Mouse (Mus musculus) forebrain, embryonic 11.5 days (tissue): Measurements from ENCODE around the gene Hist1h4k. TPM values are rescaled to one million over a fixed set of nuclear protein-coding genes. Genes with fewer than 3 reads are reported as not detected.
"Not testable (repeated sequence)": the region's sequence is repeated elsewhere in the genome, so short reads cannot be mapped to it uniquely, and the experiment has no call there.

Experiments
- ATAC-seq: fragments of 200-750 bp; cut with Nextera tagmentation; replicated peaks from 2 replicates; pipeline ENCODE4 v1.8.0; 2017; ENCODE audit warnings: moderate TSS enrichment; ENCODE audit not compliant: low FRiP score
- DNase-seq: peaks from one replicate; pipeline ENCODE4 v3.0.0-alpha.2; 2017; ENCODE audit warnings: low spot score
- H3K27ac ChIP-seq: fragments of 300-500 bp; sonication (generic); 2 replicates; pipeline ENCODE4 v1.5.1; 2014; ENCODE audit warnings: low read depth, low read length
- H3K27me3 ChIP-seq: fragments of 300-500 bp; sonication (generic); 2 replicates; pipeline ENCODE4 v1.6.1; 2014; ENCODE audit warnings: mild to moderate bottlenecking, low read length, mixed read lengths; ENCODE audit not compliant: control insufficient read depth, insufficient read depth
- H3K36me3 ChIP-seq: fragments of 300-500 bp; sonication (generic); 2 replicates; pipeline ENCODE4 v1.6.1; 2014; ENCODE audit warnings: mild to moderate bottlenecking, low read length, moderate library complexity, mixed read lengths; ENCODE audit not compliant: control insufficient read depth, insufficient read depth
- H3K4me1 ChIP-seq: fragments of 300-500 bp; sonication (generic); replicated peaks from 2 replicates; pipeline ENCODE4 v1.6.1; 2014; ENCODE audit warnings: low read length, mixed read lengths; ENCODE audit not compliant: control insufficient read depth, insufficient read depth
- H3K4me2 ChIP-seq: fragments of 300-500 bp; sonication (generic); 2 replicates; pipeline ENCODE4 v1.6.1; 2014; ENCODE audit warnings: low read depth, mild to moderate bottlenecking, low read length, moderate library complexity, mixed read lengths; ENCODE audit not compliant: severe bottlenecking
- H3K4me3 ChIP-seq: fragments of 300-500 bp; sonication (generic); 2 replicates; pipeline ENCODE4 v1.5.1; 2014; ENCODE audit warnings: low read depth, low read length
- H3K9ac ChIP-seq: fragments of 300-500 bp; sonication (generic); 2 replicates; pipeline ENCODE4 v1.6.1; 2014; ENCODE audit warnings: low read length
- H3K9me3 ChIP-seq: fragments of 300-500 bp; sonication (generic); 2 replicates; pipeline ENCODE4 v1.6.1; 2016; ENCODE audit warnings: low read length, mixed read lengths; ENCODE audit not compliant: control insufficient read depth
- WGBS: fragments of 180-500 bp; shearing (Covaris S2); extraction: QIAGEN DNeasy Blood & Tissue Kit; methylation state at CpG from one replicate; pipeline ENCODE4 v1.1.7; 2014; 5-methylcytosine and 5-hydroxymethylcytosine counted together
- polyA plus RNA-seq: library from polyadenylated mRNA; unstranded; fragments of >200 nt; fragmentation: Nextera tagmentation; extraction: Ambion mirVana; gene quantifications from 2 replicates; pipeline ENCODE4 v1.2.1, GENCODE M21; 2014

Gene Hist1h4k
- polyA plus RNA-seq, 1 experiment from 2014 or later, result 4.4 TPM

- Histone ChIP-seq H3K4me1 (peaks cover 3% of the 10 kb centered on the region; the same call in 1 of the 2 replicates), H3K9me3 (no peaks in the 10 kb centered on the region), H3K27ac (peak overlapping the region; percentile 93), H3K27me3 (no peaks in the 10 kb centered on the region), H3K9ac (no peak overlapping the region; the same call in 1 of the 2 replicates), H3K36me3 (no peaks in the 10 kb centered on the region), H3K4me2 (no peak overlapping the region), H3K4me3 (no peak overlapping the region)
- no peak for DNase-seq
- 76% methylated on average over 3 of the region's 3 CpGs for WGBS
- ATAC-seq, result no peak
Measured at GRCm38 (mm10) chr13:21751827-21752226, 1.5 kb upstream of the Hist1h4k start.

- no peak for ATAC-seq
- peaks cover 3% of the 10 kb centered on the region; the same call in 1 of the 2 replicates for H3K4me1 ChIP-seq
- no peaks in the 10 kb centered on the region for H3K27me3 ChIP-seq
Measured at GRCm38 (mm10) chr13:21751417-21751816, 1.1 kb upstream of the Hist1h4k start.

GRCm38 (mm10) chr13:21749387-21750158 is 732 bp downstream of the Hist1h4k start:
- Histone ChIP-seq H3K4me3 (peak overlapping the region; percentile 55), H3K27me3 (no peaks in the 10 kb centered on the region), H3K36me3 (no peaks in the 10 kb centered on the region; the same call in 1 of the 2 replicates), H3K9me3 (no peaks in the 10 kb centered on the region), H3K4me2 (peak overlapping the region; percentile 88), H3K9ac (peak overlapping the region; percentile 68), H3K4me1 (peaks cover 3% of the 10 kb centered on the region; the same call in 1 of the 2 replicates), H3K27ac (peak overlapping the region; percentile 97)
- ATAC-seq (peak; percentile 13; the same call in 1 of the 2 replicates), DNase-seq (peak; percentile 69)
- 6% methylated on average over 5 of the region's 5 CpGs for WGBS

More at GRCm38 (mm10) chr13:21751417-21751816, 1.1 kb upstream of the Hist1h4k start:
- H3K4me2 ChIP-seq, result no peak overlapping the region
- no peak overlapping the region for H3K9ac ChIP-seq
- no peak for DNase-seq
- H3K9me3 ChIP-seq, result no peaks in the 10 kb centered on the region
- no peaks in the 10 kb centered on the region for H3K36me3 ChIP-seq
- H3K4me3 ChIP-seq, result no peak overlapping the region
- H3K27ac ChIP-seq, result peak overlapping the region; percentile 93

GRCm38 (mm10) chr13:21745006-21745405 is 5.3 kb downstream of the Hist1h4k start:
- no peak for ATAC-seq

GRCm38 (mm10) chr13:21734906-21735767 is 15.2 kb downstream of the Hist1h4k start, which contains the start of gene Hist1h4j:
Hist1h4j (plus strand) TSS chr13:21735064.
- peak within 1 kb of the TSS; percentile 84 for H3K9ac ChIP-seq
- H3K27ac ChIP-seq, result peak within 1 kb of the TSS; percentile 99
- H3K4me3 ChIP-seq, result peak within 1 kb of the TSS; percentile 52
- not testable (repeated sequence) for H3K4me1 ChIP-seq, H3K27me3 ChIP-seq, H3K36me3 ChIP-seq, H3K9me3 ChIP-seq
- under 1% methylated on average over 42 of the region's 56 CpGs for WGBS
- peak within 1 kb of the TSS; percentile 63 for H3K4me2 ChIP-seq
- DNase-seq, result peak; percentile 98
- ATAC-seq, result peak; percentile 93

More at GRCm38 (mm10) chr13:21745006-21745405, 5.3 kb downstream of the Hist1h4k start:
- no peak for DNase-seq
- no peak overlapping the region for H3K4me3 ChIP-seq
- no peaks in the 10 kb centered on the region for H3K4me1 ChIP-seq
- no peak overlapping the region for H3K4me2 ChIP-seq
- H3K36me3 ChIP-seq, result no peaks in the 10 kb centered on the region; the same call in 1 of the 2 replicates
- H3K27ac ChIP-seq, result no peak overlapping the region
- no peaks in the 10 kb centered on the region for H3K9me3 ChIP-seq
- H3K27me3 ChIP-seq, result no peaks in the 10 kb centered on the region
- no peak overlapping the region for H3K9ac ChIP-seq
- 97% methylated on average over 1 of the region's 1 CpGs for WGBS

GRCm38 (mm10) chr13:21734010-21734905 is 16.0 kb downstream of the Hist1h4k start:
- H3K4me2 ChIP-seq, result peak overlapping the region; percentile 63
- no peaks in the 10 kb centered on the region for H3K9me3 ChIP-seq
- H3K27me3 ChIP-seq, result no peaks in the 10 kb centered on the region
- peak overlapping the region; percentile 84 for H3K9ac ChIP-seq
- under 1% methylated on average over 21 of the region's 21 CpGs for WGBS
- DNase-seq (peak; percentile 84), ATAC-seq (peak; percentile 84)
- H3K4me3 ChIP-seq, result peak overlapping the region; percentile 52
- peaks cover 2% of the 10 kb centered on the region; the same call in 1 of the 2 replicates for H3K4me1 ChIP-seq
- H3K36me3 ChIP-seq, result no peaks in the 10 kb centered on the region
- H3K27ac ChIP-seq, result peak overlapping the region; percentile 99

GRCm38 (mm10) chr13:21733466-21733865 is 16.8 kb downstream of the Hist1h4k start:
- peaks cover 2% of the 10 kb centered on the region; the same call in 1 of the 2 replicates for H3K4me1 ChIP-seq
- no peaks in the 10 kb centered on the region for H3K9me3 ChIP-seq
- no peaks in the 10 kb centered on the region for H3K27me3 ChIP-seq
- ATAC-seq, result peak; percentile 13
- H3K4me2 ChIP-seq, result no peak overlapping the region
- 64% methylated on average over 5 of the region's 5 CpGs for WGBS
- H3K27ac ChIP-seq, result peak overlapping the region; percentile 99
- peak overlapping the region; percentile 84; the same call in 1 of the 2 replicates for H3K9ac ChIP-seq
- DNase-seq, result peak; percentile 69
- no peaks in the 10 kb centered on the region for H3K36me3 ChIP-seq
- H3K4me3 ChIP-seq, result no peak overlapping the region
